Mouse (Mus musculus) left cerebral cortex, adult 9 months (tissue): Measurements from ENCODE around the gene Vmn1r210.
A peak's percentile ranks its signal among the peaks of the same experiment; 100 is the strongest.
"Not testable (repeated sequence)": the region's sequence is repeated elsewhere in the genome, so short reads cannot be mapped to it uniquely, and the experiment has no call there.

ENCODE experiments used
- DNase-seq, 2 experiments: peaks; one replicate each; pipeline ENCODE4 v3.0.0; 2022; ENCODE audit warnings: low spot score in 2 of 2

Vmn1r210 gene

DNA sequence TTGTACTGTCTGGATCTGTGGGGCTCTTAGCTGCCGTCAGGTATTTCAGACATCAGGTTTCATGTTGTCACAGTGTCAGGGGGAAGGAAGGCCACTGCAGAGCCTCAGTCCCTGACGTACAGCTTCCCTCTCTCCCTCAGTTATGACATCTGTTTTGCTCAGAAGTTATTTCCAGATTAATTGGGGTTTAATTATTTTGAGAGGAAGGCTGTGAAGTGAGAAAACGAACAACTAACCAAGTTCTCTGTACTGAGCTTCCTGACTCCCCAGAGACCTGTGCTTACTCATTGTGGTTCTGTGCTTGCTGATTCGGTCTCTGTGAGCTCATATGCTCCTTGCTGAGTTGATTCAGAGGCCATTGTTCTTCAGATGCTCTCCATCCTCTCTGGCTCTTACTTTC is at the start of gene Vmn1r210:
Vmn1r210 (minus strand) TSS at position 101 of the 400 bp plus-strand sequence.
- DNase-seq = no peak

DNA sequence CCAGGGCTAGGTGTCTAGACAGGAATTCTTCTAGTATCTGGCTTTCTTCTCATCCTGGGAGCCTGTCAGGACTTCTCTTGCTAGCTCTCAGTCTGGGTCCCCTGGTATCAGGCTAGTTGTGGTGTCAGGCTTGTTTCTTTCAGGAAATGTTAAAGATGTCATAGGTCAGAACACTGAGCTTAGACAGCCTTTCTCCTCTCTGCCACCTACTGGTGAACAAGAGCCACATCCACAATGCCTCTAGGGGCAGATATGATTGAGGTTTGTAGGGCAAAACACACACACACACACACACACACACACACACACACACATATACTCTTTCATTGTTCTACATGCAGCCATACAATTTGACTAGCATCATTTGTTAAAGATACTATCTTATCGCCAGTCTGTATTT is 48.1 kb upstream of the Vmn1r210 start:
- no peak for DNase-seq

DNA sequence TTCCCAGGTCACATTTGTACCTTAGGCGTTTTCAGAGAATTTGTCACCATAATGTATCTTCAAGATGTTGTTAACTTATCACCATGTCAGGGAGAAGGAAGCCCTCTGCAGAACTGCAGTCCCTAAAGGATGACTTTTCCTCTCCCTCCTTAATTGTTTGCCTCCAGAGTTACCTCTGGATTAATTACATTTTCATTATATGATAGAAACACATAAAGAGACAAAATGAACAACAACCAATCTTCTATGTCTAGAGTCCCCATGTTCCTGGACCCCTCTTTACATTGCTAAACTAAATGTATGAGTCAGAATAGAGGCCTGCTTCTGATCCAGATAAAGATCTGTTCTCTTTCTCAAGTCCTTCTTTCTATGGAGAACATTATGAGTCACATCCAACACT is 26.3 kb upstream of the Vmn1r210 start, which contains the start of gene Vmn1r211:
Vmn1r211 (minus strand) TSS at position 101 of the 400 bp plus-strand sequence.
- DNase-seq = no peak

DNA sequence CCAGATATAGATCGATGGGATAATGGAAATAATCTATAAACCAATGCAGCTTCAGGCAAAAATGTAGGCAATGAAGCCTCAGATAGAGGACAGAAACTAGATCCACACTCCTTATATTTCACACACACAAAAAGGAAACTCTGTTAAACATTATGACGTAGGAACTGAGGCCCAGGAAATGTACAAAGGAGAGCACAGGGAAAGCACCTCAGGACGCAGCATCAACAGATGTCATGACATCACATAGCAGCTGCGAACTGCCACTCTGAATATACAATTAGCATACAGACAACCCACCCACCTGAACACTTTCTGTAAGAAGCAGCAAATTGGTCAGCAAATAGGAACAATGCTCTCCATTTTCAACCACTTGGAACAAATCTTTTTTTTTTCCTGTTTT is 23.6 kb upstream of the Vmn1r210 start:
- no peak for DNase-seq

DNA sequence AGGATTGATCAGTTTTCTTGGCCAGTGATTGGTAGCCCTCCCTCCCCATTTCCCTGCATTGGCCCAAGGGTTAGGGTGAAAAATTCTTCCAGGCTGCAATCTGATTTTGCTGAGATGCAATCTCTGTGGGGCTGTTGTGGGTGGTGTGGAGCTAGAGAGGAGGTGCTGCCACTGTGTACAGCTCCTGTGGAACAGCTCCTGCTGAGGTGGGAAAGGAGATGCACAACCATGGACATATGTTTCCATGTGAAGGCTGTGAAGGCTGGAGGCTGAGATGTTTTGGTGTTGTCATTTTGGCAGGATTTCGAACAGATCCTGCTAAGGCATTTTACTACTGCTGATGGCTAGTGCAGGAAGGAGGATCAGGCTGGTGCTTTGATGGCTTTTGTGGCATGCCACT is 15.7 kb upstream of the Vmn1r210 start:
- DNase-seq = peak in 1 of 2 experiments; percentile 3

DNA sequence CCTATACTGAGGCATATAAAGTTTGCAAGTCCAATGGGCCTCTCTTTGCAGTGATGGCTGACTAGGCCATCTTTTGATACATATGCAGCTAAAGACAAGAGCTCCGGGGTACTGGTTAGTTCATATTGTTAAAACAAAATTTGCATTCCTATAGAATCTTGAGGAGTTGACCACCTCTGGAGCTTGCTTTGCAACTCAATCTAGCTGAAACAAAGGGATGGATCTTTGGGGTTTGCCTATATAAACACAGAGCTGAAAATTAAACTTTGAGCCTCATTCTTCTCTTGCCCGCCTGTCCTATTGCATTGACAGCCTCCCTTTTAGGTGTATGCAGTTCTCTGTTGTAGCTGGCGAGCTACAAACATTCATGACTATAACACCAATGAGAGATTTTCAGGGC is 13.2 kb upstream of the Vmn1r210 start:
- not testable (repeated sequence) for DNase-seq

DNA sequence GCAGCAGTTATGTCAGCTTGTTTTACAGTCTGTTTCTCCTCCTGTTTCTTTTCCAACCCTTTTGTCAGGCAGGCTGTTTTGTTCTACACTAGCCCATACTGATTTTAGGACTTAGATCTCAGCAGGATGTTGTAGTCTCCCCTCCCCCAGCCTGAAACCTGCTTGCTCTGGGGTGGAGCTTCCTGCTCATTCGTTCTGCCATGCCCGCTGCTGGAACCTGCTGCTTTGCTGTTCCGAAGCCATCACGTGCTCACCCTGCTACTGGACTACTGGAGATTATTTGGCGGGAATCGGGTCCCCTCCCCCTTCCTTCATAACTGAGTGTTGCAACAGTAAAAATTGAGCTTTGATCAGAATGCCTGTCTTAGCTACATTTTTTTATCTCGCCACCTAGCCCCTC is 1.8 kb downstream of the Vmn1r210 start:
- not testable (repeated sequence) for DNase-seq

DNA sequence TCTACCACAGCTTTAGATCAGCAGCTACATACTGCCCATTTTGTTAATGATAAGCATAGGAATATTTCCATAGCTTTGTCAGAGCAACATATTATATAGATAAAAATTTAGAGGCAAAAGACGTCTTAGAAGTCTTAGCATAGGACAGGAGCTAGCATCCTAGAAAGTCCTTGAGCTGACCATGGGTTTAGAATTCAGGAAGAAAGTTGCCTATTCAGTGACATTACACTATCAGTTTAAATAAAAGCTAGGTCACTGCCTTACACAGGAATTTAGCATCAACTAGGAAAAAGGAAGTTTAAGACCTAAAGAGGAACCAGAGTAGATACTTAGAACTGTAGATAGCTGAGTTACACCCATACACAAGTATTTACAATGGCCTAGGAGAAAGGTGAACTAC is 9.5 kb downstream of the Vmn1r210 start:
- not testable (repeated sequence) for DNase-seq

DNA sequence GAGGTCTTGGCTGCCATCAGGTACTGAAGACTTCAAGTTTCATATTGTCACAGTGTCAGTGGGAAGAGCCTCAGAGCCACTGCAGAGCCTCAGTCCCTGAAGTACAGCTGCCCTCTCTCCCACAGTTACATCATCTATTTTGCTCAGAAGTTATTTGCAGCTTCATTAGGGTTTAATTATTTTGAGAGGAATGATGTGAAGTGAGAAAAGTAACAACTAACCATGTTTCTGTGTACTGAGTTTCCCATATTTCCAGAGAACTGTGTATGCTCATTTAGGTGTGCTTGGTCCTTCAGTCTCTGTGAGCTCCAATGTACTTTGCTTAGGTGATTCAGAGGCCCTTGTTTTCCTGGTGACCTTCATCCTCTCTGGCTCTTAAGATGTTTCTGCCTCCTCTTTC is 21.6 kb downstream of the Vmn1r210 start, which contains the start of gene Vmn1r209:
Vmn1r209 (minus strand) TSS at position 101 of the 400 bp plus-strand sequence.
- not testable (repeated sequence) for DNase-seq

DNA sequence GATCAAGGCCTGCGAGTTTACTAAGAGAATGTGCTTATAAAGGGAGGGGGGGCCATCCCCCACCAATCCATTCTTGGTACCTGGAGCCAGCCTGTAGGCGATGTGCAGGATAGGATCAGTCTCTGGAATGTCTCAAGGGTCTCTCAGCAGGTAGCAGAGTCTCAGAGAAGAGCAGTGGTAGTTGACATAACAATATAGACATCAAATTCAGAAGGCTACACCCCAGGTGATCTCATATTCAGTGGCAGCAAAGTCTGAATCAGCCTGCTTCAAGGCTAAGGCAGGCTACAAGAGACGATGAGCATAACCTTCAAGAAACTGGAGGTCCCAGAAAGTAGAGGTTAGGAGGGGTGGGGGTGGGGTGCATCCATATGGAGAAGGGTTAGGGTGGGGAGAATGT is 43.1 kb downstream of the Vmn1r210 start:
- DNase-seq = not testable (repeated sequence)

DNA sequence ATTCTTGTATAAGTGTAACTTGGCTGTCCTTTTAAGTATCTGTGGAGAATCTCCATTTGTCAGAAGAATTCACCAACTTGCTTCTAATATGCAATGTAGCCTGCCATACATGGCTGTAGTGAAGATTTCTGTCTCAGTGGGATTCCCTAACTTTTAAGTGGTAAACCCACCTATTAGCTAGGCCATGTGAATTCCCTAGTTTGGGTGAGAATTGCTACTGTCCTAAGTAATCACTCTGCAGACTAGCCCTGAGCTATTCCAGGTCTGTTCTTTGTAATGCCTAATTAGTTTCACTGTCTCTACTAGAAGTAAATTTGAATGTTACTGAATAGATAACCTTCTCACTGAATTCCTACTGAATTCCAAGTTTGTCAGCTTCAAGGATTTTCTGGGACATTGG is 47.0 kb downstream of the Vmn1r210 start:
- not testable (repeated sequence) for DNase-seq

DNA sequence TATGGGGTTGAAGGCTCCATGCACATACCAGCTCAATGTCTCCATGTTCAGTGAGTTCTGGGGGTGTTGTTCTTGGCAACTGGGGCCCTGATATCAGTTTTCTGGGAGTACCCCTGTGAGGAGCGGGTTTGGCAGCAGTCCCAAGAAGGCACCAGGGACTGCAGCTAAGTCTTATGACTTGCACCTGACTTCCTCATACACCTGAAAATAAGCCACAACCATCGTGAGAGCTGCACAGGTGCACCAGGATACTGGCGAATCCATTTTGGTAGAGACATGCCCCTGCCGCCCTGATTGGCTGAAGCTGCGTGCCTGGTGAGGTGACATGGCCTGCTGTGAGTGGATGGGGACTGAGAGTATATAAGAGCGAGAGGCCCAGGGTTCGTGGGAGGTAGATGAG is 53.8 kb downstream of the Vmn1r210 start, which contains the start of gene Vmn1r208:
Vmn1r208 (minus strand) TSS at position 101 of the 400 bp plus-strand sequence.
- not testable (repeated sequence) for DNase-seq
